ENCODE assay signal across 11 mouse cellular contexts in the genomic region with DNA sequence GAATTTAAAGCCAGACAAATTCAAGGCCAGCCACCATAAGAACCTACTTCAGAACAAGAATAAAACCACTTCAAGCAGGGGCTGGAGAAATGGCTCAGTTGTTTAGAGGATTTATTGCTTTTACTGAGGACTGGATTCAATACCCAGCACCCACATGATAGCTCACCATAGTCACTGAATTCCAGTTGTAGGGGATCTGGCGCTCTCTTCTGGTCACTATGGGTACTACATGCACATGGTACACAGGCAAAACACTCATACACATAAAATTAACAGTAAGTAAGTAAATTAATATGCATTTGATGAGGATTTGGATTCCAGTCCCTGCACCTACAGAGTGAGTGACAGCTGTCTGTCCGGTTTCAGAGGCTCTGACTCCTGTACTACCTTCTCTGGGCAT. TPM values are rescaled to one million over a fixed set of nuclear protein-coding genes. Genes with fewer than 3 reads are reported as not detected.
DNase-seq lines count a peak whose midpoint lies in the region; TF ChIP-seq lines count a peak whose summit lies in the region.
"Had no signal": no experiment of that assay in that cellular context is flagged by ENCODE, and none has a peak within 500 bp of the region (broad histone marks: within the 10 kb centered on the region; RNA-seq: fewer than 3 reads in every experiment).

No protein-coding gene starts in this region.

- no peaks in the 10 kb centered on the region; the same call in 1 of the 2 replicates for H3K27me3 ChIP-seq in E14TG2a.4 (ENCODE audit: insufficient read depth, low read length)
- H3K27me3 ChIP-seq: midbrain, embryonic 15.5 days had no signal

- H3K4me1 ChIP-seq in E14TG2a.4 (replicated peaks; ENCODE audit: low read depth, low read length), result peaks cover 35% of the 10 kb centered on the region
- H3K4me1 ChIP-seq: limb, embryonic 10.5 days; midbrain, embryonic 15.5 days had no signal

- no peaks in the 10 kb centered on the region for H3K36me3 ChIP-seq in E14TG2a.4 (ENCODE audit: insufficient read depth, low read length)
- H3K36me3 ChIP-seq: limb, embryonic 10.5 days; midbrain, embryonic 15.5 days had no signal

- H3K4me3 ChIP-seq in E14TG2a.4 (replicated peaks; ENCODE audit: low read length), result no peak overlapping the region
- H3K4me3 ChIP-seq: limb, embryonic 10.5 days; midbrain, embryonic 15.5 days had no signal

- intact Hi-C loops in left cerebral cortex, postnatal 4 days (cut with DNase I), result no loop called here
- intact Hi-C loops in left cerebral cortex, postnatal 10 days (cut with DNase I), result no loop called here

- TF ChIP-seq CTCF in E14TG2a.4 (conservative IDR thresholded peaks at IDR 0.05; ENCODE audit: low read length), result peak; percentile 98

- DNase-seq in left cerebral cortex, postnatal 4 days, result peak; percentile 11
- DNase-seq in left cerebral cortex, postnatal 10 days (ENCODE audit: extremely low spot score in 1 of 2, low spot score in 2 of 2), result no peak
- DNase-seq in R1 (ENCODE audit: low read depth, low spot score) (peak; percentile 82), MN1 (ENCODE audit: low spot score) (no peak)
- peak; percentile 53 for DNase-seq in naive thymus-derived CD4-positive, alpha-beta T cell, adult 2 months (ENCODE audit: low read depth)
- no peak for DNase-seq in embryo, embryonic 10.5 days (ENCODE audit: low spot score)
- DNase-seq in urinary bladder, postnatal 10 days (ENCODE audit: low spot score), result no peak

- H3K9me3 ChIP-seq in E14TG2a.4 (ENCODE audit: low read length), result peaks cover 4% of the 10 kb centered on the region; the same call in 1 of the 2 replicates
- H3K9me3 ChIP-seq: limb, embryonic 10.5 days; midbrain, embryonic 15.5 days had no signal

RNA-seq across cellular contexts. Expression of a gene that starts 4.2 kb away (rescaled TPM):
- not detected for total RNA-seq in left cerebral cortex, postnatal 4 days (2021)
- not detected for total RNA-seq in left cerebral cortex, postnatal 10 days (2021)
- total RNA-seq: gastrocnemius, adult 8-10 months had no signal

RNA-seq across cellular contexts. Expression of a gene that starts 11.8 kb away (rescaled TPM):
- 1 to 10 TPM; 2.1 to 3.1 TPM for total RNA-seq in left cerebral cortex, postnatal 4 days (2021)
- 1 to 10 TPM; 1.4 to 1.7 TPM for total RNA-seq in left cerebral cortex, postnatal 10 days (2021)

RNA-seq across cellular contexts. Expression of a gene that starts 12.2 kb away (rescaled TPM):
- total RNA-seq in left cerebral cortex, postnatal 4 days (2021), result not detected
- total RNA-seq in left cerebral cortex, postnatal 10 days (2021), result not detected
- total RNA-seq: gastrocnemius, adult 8-10 months had no signal

Comparison
In these comparisons a context has a peak if more than half of its experiments do, and no peak if none do; other contexts are left out.
1. DNase-seq: peak in left cerebral cortex, postnatal 4 days (single experiment), R1 (single experiment) and naive thymus-derived CD4-positive, alpha-beta T cell, adult 2 months (single experiment); none in left cerebral cortex, postnatal 10 days (0 of 2), embryo, embryonic 10.5 days (single experiment), urinary bladder, postnatal 10 days (single experiment) and MN1 (single experiment).